Mouse (Mus musculus) liver, adult 2 months (tissue): ENCODE data around the gene Cphx2.
"Not testable (repeated sequence)": the region's sequence is repeated elsewhere in the genome, so short reads cannot be mapped to it uniquely, and the experiment has no call there.

ENCODE experiments used
- CTCF ChIP-seq: fragments of 200-500 bp; IDR thresholded peaks from 2 replicates; pipeline ENCODE4 v1.5.1; 2011; ENCODE audit warnings: low read depth, low read length, control low read depth
- POLR2A ChIP-seq: fragments of 200-500 bp; IDR thresholded peaks from 2 replicates; pipeline ENCODE4 v1.6.1; 2011; ENCODE audit warnings: low read length, control low read depth; ENCODE audit not compliant: insufficient read depth; ENCODE audit errors: extremely low read depth

- not testable (repeated sequence) for TF ChIP-seq CTCF, POLR2A
These were observed 681 bp downstream of the Cphx2 start, which contains the start of gene Cphx3 for GRCm38 (mm10) chr14:26081997-26082396.
